Mouse (Mus musculus): ENCODE results near the gene Robo1. TPM values are rescaled to one million over a fixed set of nuclear protein-coding genes. Genes with fewer than 3 reads are reported as not detected.

Robo1 gene
- polyA plus RNA-seq, 1 experiment from 2014 or later, result 6.3 TPM

DNA sequence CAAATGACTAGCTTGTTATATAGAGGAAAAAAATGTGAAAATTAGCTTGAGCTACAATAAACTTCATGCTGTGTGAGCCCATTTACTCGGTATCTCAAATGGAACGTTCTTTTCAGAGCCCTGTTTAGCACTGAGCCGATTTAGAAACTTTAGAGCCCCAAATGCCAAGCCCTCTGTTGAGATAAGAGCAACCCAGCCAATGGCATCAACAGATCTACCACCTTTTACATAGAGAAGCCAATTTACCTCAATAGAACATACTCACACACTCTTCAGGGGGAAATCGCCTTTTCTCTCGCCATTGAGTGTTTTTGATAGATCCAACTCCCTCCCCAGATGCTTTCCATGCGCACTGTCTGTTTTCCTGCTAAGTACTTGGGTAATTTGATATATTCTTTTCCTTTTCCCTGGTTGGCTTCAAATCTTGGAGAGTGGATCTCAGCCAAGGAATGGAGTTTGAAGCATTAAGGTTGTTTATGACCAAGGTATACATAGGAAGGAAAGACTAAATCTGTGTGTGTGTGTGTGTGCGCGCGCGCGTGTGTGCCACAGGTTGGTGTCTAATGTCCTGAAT lies 378.5 kb downstream of the Robo1 start:
- DNase-seq (ENCODE audit: low spot score), result no peak
- TF ChIP-seq CTCF (IDR thresholded peaks at IDR 0.05; ENCODE audit: low read depth) (no peak), EP300 (optimal IDR thresholded peaks at IDR 0.05) (no peak)
- Histone ChIP-seq H3K27me3 (ENCODE audit: control insufficient read depth, insufficient read depth, low read length) (no peaks in the 10 kb centered on the region), H3K36me3 (ENCODE audit: control insufficient read depth, insufficient read depth, low read length) (no peaks in the 10 kb centered on the region), H3K9me3 (ENCODE audit: control insufficient read depth, low read length) (no peaks in the 10 kb centered on the region), H3K9ac (ENCODE audit: low read length) (no peak overlapping the region), H3K4me1 (replicated peaks; ENCODE audit: control insufficient read depth, insufficient read depth) (0 out of 2 replicates have a peak, but pooled peaks cover 2% of the 10 kb centered on the region), H3K4me3 (ENCODE audit: low read depth, low read length) (no peak overlapping the region), H3K4me2 (replicated peaks; ENCODE audit: low read depth) (no peak overlapping the region), H3K27ac (replicated peaks) (no peak overlapping the region)
- WGBS, result 59% methylated on average over 11 of the region's 11 CpGs
- ATAC-seq (ENCODE audit: low FRiP score, low TSS enrichment), result no peak

DNA sequence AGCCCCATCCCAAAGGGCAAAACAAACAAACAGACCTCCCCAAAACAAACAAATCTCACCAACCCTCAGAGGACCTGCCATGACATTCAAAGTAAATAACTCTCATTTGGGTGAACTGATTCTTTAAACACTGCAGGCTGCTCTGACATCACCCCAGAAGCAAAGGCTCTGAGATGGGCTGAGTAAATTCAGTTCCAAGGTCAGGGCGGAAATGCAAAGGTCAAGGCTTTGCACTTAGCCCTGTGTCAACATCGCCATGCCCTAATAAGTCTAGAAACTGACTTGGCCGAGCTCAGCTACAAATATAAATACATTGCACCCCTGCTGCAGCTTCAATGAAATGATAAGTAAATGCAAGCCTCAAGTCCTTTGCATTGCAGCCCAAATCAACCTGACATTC lies 379.5 kb downstream of the Robo1 start:
- TF ChIP-seq EP300 (optimal IDR thresholded peaks at IDR 0.05) (no peak), CTCF (IDR thresholded peaks at IDR 0.05; ENCODE audit: low read depth) (no peak)
- H3K9me3 ChIP-seq (ENCODE audit: control insufficient read depth, low read length), result no peaks in the 10 kb centered on the region
- peak; percentile 22 for DNase-seq (ENCODE audit: low spot score)
- H3K4me3 ChIP-seq (ENCODE audit: low read depth, low read length), result no peak overlapping the region
- H3K27ac ChIP-seq (replicated peaks), result no peak overlapping the region
- 0 out of 2 replicates have a peak, but pooled peaks cover 2% of the 10 kb centered on the region for H3K4me1 ChIP-seq (replicated peaks; ENCODE audit: control insufficient read depth, insufficient read depth)
- H3K9ac ChIP-seq (ENCODE audit: low read length), result no peak overlapping the region
- H3K27me3 ChIP-seq (ENCODE audit: control insufficient read depth, insufficient read depth, low read length), result no peaks in the 10 kb centered on the region
- no peak for ATAC-seq (ENCODE audit: low FRiP score, low TSS enrichment)
- no peak overlapping the region for H3K4me2 ChIP-seq (replicated peaks; ENCODE audit: low read depth)
- H3K36me3 ChIP-seq (ENCODE audit: control insufficient read depth, insufficient read depth, low read length), result no peaks in the 10 kb centered on the region
- WGBS, result 28% methylated on average over 3 of the region's 3 CpGs

DNA sequence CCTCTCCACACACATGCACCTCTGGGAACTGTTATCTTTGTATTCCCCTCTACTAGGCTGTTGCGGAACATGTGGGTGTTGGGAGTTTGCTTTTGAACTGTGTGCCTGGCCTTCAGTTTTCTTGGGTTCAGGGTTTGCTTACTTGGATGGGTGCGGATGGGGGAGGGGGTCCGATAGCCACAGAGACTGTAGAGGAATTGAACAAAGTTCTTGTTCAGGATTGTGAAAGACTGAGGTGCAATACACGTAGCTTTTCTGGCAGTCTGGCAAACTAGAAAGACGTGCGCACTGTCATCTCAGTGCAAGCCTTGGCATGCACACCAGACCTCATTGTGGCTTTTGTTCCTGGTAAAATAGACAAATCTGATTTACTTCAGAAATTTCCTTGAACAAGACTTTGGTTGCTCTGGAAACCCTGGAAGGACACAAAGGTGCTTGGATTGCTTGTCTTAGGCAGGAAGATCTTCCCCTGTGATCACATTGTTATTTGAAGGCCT lies 380.1 kb downstream of the Robo1 start:
- Histone ChIP-seq H3K4me1 (replicated peaks; ENCODE audit: control insufficient read depth, insufficient read depth) (0 out of 2 replicates have a peak, but pooled peaks cover 2% of the 10 kb centered on the region), H3K27ac (replicated peaks) (no peak overlapping the region), H3K4me2 (replicated peaks; ENCODE audit: low read depth) (no peak overlapping the region), H3K27me3 (ENCODE audit: control insufficient read depth, insufficient read depth, low read length) (no peaks in the 10 kb centered on the region), H3K4me3 (ENCODE audit: low read depth, low read length) (no peak overlapping the region), H3K9me3 (ENCODE audit: control insufficient read depth, low read length) (no peaks in the 10 kb centered on the region), H3K9ac (ENCODE audit: low read length) (no peak overlapping the region), H3K36me3 (ENCODE audit: control insufficient read depth, insufficient read depth, low read length) (no peaks in the 10 kb centered on the region)
- 58% methylated on average over 6 of the region's 6 CpGs for WGBS
- ATAC-seq (ENCODE audit: low FRiP score, low TSS enrichment) (no peak), DNase-seq (ENCODE audit: low spot score) (no peak)
- no peak for TF ChIP-seq CTCF (IDR thresholded peaks at IDR 0.05; ENCODE audit: low read depth)
- no peak for TF ChIP-seq EP300 (optimal IDR thresholded peaks at IDR 0.05)

DNA sequence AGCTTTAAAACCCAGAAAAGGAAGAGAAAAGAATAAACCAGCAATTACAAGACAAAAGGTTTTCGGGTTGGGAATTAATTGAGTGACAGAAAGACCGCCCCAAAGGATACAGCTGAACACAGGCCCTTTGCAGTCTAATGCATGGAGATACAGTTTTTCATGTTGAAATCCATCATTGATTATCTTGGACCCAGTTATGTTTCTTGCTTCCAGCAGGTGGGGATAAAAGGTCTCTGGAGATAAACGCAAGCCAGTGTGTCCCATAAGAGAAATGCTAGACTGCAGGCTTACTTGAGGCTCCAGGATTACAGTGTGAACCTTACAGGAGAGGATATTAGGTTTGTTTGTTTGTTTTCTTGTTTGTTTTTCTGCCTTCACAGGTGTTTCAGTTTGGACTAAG lies 383.8 kb downstream of the Robo1 start:
- 57% methylated on average over 3 of the region's 3 CpGs for WGBS
- H3K27me3 ChIP-seq (ENCODE audit: control insufficient read depth, insufficient read depth, low read length), result no peaks in the 10 kb centered on the region
- H3K4me3 ChIP-seq (ENCODE audit: low read depth, low read length), result no peak overlapping the region
- TF ChIP-seq CTCF (IDR thresholded peaks at IDR 0.05; ENCODE audit: low read depth) (peak; percentile 72), EP300 (optimal IDR thresholded peaks at IDR 0.05) (no peak)
- ATAC-seq (ENCODE audit: low FRiP score, low TSS enrichment) (no peak), DNase-seq (ENCODE audit: low spot score) (no peak)
- no peak overlapping the region for H3K4me2 ChIP-seq (replicated peaks; ENCODE audit: low read depth)
- no peaks in the 10 kb centered on the region for H3K9me3 ChIP-seq (ENCODE audit: control insufficient read depth, low read length)
- H3K4me1 ChIP-seq (replicated peaks; ENCODE audit: control insufficient read depth, insufficient read depth), result no peaks in the 10 kb centered on the region
- H3K27ac ChIP-seq (replicated peaks), result no peak overlapping the region
- no peak overlapping the region for H3K9ac ChIP-seq (ENCODE audit: low read length)
- H3K36me3 ChIP-seq (ENCODE audit: control insufficient read depth, insufficient read depth, low read length), result no peaks in the 10 kb centered on the region

DNA sequence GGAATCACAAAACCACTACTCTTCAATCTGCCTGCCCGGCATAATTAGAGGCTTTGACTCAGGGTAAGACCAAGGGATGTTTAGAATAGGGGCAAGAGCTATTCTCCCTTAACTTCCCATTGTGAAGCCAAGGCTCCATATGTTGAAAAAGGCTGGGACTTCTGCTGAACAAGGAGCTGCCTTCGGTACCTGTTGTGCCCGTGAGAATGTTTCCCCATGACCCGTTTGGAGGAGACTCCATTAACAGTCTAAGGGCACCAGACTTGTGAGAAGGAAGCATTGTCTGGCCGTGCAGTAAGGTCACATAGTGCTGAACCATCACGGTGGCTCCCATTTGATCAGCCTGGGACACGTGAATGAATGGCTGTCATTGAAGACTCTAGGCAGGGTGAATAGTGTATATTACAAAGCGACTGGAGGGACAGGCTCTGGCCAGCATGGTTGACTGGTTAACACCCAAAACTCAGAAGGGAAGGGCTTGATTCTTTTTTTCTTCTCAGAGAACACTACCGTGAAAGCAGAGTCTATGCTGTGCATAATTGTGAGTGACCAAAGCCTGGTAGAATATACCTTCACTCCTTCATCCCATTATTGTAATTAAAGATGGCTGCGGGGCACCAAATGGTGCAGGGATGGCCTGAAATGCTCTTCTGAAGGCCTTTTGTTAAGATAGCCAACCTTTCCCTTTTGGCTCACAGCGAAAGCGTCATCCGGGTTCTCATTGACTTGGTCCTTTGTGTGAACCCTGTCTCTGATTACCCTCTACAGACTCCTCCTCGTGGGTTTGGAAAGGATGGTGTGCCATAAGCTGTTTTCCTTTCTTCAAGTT lies 385.6 kb downstream of the Robo1 start:
- no peak for ATAC-seq (ENCODE audit: low FRiP score, low TSS enrichment)
- no peak overlapping the region for H3K4me3 ChIP-seq (ENCODE audit: low read depth, low read length)
- H3K9ac ChIP-seq (ENCODE audit: low read length), result no peak overlapping the region
- WGBS, result 75% methylated on average over 14 of the region's 14 CpGs
- no peaks in the 10 kb centered on the region for H3K27me3 ChIP-seq (ENCODE audit: control insufficient read depth, insufficient read depth, low read length)
- no peak for DNase-seq (ENCODE audit: low spot score)
- no peak for TF ChIP-seq CTCF (IDR thresholded peaks at IDR 0.05; ENCODE audit: low read depth)
- no peak for TF ChIP-seq EP300 (optimal IDR thresholded peaks at IDR 0.05)
- H3K4me1 ChIP-seq (replicated peaks; ENCODE audit: control insufficient read depth, insufficient read depth), result no peaks in the 10 kb centered on the region
- no peak overlapping the region for H3K27ac ChIP-seq (replicated peaks)
- H3K4me2 ChIP-seq (replicated peaks; ENCODE audit: low read depth), result no peak overlapping the region
- no peaks in the 10 kb centered on the region for H3K36me3 ChIP-seq (ENCODE audit: control insufficient read depth, insufficient read depth, low read length)
- no peaks in the 10 kb centered on the region for H3K9me3 ChIP-seq (ENCODE audit: control insufficient read depth, low read length)

DNA sequence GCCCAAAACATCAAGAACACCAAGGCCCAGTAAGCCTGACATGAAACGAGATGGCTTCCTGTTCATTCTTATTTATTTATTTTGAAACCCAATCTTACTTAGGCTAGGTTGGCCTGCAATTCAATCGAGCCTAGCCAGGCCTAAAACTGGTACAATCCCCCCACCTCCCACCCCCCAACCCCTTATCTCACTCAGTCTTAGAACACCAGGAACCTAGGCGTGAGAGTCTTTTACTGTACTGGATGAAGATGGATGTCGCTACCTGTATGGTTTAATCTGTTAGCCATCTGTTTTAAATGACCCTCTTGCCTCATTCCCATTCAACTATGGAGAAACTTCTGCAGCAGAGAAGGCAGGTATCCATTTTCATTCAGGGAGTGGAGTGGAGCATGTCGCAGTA lies 386.7 kb downstream of the Robo1 start:
- ATAC-seq (ENCODE audit: low FRiP score, low TSS enrichment), result no peak
- Histone ChIP-seq H3K4me2 (replicated peaks; ENCODE audit: low read depth) (no peak overlapping the region), H3K27me3 (ENCODE audit: control insufficient read depth, insufficient read depth, low read length) (no peaks in the 10 kb centered on the region), H3K9ac (ENCODE audit: low read length) (no peak overlapping the region), H3K9me3 (ENCODE audit: control insufficient read depth, low read length) (no peaks in the 10 kb centered on the region), H3K36me3 (ENCODE audit: control insufficient read depth, insufficient read depth, low read length) (no peaks in the 10 kb centered on the region), H3K4me3 (ENCODE audit: low read depth, low read length) (no peak overlapping the region), H3K27ac (replicated peaks) (no peak overlapping the region), H3K4me1 (replicated peaks; ENCODE audit: control insufficient read depth, insufficient read depth) (no peaks in the 10 kb centered on the region)
- 74% methylated on average over 5 of the region's 5 CpGs for WGBS
- no peak for TF ChIP-seq EP300 (optimal IDR thresholded peaks at IDR 0.05)
- TF ChIP-seq CTCF (IDR thresholded peaks at IDR 0.05; ENCODE audit: low read depth), result no peak
- DNase-seq (ENCODE audit: low spot score), result no peak
